Mouse (Mus musculus) natural killer cell, adult 2 months (primary cell): Measurements from ENCODE around the gene Gm45716.
"Not testable (repeated sequence)": the region's sequence is repeated elsewhere in the genome, so short reads cannot be mapped to it uniquely, and the experiment has no call there.

Experiments used
- DNase-seq, 2 experiments: peaks; one replicate each; pipeline ENCODE4 v3.0.0; 2022; ENCODE audit warnings: low spot score in 2 of 2

Gene Gm45716

GRCm38 (mm10) chr11:90250189-90250588 is 62.7 kb downstream of the Gm45716 start:
- no peak for DNase-seq

GRCm38 (mm10) chr11:90250730-90251129 is 63.2 kb downstream of the Gm45716 start:
- DNase-seq, result no peak

GRCm38 (mm10) chr11:90251923-90252322 is 64.4 kb downstream of the Gm45716 start:
- DNase-seq, result no peak

DNA sequence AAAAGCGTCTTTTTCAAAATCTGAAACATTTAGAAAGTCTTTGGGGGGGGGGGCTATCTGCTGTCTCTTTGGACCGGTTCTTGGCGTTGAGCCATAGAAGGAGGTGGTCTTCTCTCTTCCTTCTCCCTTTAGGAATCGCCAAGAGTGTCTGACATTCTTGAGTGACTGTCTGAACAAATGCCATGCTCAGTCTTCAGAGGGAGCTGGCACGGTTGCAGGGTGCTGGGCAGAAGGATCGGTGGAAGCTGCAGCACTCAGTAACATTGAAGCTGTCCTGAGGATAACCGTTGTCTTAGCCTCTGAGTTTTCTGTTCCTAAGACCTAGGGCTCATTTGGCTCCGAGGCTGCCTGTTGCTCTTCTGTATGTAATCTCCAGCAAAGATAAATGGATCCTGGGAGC is 64.9 kb downstream of the Gm45716 start:
- DNase-seq, result no peak

DNA sequence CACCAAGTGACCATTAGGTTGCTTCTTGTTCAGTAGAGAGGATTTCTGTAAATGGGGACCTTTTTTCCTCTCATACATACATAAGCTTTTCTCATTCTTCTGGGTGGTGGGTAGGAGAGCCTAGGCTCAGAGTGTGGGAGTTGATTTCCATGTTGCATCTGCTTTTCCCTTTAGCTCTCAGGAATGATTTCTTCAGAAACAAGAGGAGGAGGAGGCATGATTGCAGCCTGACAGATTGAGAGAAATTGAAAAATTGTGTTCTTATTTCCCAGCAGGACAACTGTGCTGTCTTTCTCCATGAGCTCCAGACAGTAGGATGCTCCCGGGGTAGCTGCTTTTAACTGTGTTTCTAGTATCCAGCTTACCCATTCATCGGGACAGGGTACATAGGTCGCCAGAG is 67.1 kb downstream of the Gm45716 start:
- DNase-seq, result no peak

GRCm38 (mm10) chr11:90255687-90256086 is 68.2 kb downstream of the Gm45716 start:
- no peak for DNase-seq

DNA sequence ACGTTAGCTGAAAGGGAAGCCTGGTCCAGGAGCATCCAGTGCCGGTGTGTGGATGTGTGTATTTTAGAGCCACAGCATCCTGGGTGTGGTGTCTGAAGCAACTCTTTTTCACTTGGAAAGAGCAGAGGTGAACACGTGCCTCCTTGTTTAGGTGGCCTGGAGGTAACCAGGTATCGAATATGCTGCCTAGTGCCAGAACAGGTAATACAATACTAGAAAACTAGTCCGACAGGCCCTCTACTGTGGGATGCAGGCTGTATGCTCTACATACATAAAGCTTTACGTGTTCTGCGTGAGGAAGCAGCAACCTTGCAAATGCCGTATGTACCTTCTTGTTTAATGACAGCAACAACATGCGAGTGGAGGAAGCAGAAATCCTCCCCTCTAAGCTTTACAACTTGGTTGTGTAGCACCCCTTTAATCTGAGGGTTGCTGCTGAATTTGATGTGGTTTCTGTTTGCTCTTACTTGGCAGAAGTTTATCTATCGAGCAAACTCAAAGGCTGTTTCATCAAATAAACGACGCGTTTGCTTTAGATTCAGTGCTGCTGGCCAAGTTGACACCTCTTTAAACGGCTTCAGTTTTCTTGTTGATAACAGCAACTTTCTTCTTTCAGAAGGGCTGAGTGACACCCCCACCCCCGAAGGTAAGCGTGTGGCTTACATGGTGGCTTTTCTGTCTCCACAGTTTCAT is 69.5 kb downstream of the Gm45716 start:
- DNase-seq, result peak; percentile 34 to 57

DNA sequence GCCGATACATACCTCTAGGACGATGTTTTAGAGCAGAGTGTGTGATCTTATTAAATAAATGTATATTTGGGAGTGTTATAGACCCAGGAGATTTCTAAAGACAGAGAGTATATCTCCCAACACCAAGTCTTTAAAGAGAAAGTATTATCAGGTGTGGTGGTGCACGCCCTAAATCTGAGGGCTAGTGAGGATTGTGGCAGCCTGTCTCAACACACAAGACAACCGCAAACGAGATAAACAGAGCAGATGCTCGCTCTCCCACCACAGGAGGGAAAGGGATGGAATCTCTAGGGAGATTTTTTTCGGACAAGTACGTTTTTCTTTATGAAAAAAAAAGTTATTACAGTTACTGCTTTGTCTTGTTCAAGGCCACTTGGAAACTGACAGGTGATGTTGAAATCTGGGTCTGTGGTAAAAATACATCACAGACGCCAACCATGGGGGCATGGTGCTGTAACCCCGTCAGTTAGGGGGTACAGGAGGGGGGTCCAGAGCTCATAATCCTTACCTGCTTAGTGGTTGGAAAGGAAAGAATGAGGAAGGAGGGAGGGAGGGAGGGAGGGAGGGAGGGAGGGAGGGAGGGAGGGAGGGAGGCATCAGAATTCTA is 70.9 kb downstream of the Gm45716 start:
- DNase-seq, result no peak

GRCm38 (mm10) chr11:90259071-90259470 is 71.6 kb downstream of the Gm45716 start:
- no peak for DNase-seq

GRCm38 (mm10) chr11:90259826-90260225 is 72.3 kb downstream of the Gm45716 start:
- no peak for DNase-seq

- DNase-seq, result peak; percentile 82 to 85
Observed at GRCm38 (mm10) chr11:90264180-90264579, 76.7 kb downstream of the Gm45716 start.

GRCm38 (mm10) chr11:90265581-90265980 is 78.1 kb downstream of the Gm45716 start:
- no peak for DNase-seq

DNA sequence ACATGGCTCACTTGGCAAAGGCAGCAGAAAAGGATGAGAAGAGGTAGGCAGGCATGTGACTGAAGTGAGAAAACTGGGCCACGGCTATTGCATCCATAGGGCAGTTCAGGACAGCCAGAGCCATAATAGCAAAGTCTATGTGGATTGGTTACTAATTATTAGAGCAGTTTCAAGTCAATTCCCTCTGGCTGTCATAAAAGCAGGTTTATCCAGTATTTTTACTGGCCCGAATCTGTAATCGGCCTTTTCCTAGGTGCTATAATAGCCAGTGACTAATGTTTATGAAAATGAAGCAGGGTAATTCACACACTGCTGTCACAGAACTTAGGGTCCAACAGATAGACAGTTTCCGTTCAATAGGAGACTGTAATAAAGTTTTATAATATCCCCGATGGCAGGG is 81.5 kb downstream of the Gm45716 start:
- DNase-seq, result no peak

DNA sequence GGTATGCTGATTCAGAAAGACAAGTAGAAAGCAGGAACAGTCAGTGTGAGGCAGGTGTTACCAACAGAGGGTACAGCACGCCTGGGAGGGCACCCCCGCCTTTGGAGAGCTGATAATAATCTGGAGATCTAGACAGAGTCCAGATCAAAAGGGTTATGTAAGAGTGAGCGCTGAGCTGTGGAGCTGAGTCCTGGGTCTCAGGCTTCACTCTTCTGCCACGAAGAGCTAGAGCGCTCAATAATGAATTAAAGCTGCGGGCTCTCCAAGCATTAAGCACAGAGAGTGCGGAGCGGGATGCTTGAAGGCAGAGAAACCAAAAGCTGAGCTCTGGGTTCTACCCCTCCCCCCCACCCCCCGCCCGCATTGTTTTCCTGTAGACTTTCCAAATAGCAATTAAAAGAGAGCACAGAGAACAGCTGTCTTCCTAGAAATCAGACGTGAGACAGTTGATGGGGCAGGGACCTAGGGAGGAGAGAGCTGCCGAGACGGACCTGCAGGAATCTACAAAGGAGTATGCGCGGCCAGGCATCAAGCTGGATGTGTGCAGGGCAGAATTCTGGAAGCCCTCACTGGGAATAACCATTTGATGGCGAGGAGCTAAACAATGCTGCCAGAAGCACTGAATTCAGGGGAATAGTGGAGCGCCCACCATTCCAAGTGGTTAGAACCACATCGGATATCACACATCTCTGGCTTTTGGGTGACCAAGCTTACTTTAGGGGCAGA is 82.1 kb downstream of the Gm45716 start:
- no peak for DNase-seq

DNA sequence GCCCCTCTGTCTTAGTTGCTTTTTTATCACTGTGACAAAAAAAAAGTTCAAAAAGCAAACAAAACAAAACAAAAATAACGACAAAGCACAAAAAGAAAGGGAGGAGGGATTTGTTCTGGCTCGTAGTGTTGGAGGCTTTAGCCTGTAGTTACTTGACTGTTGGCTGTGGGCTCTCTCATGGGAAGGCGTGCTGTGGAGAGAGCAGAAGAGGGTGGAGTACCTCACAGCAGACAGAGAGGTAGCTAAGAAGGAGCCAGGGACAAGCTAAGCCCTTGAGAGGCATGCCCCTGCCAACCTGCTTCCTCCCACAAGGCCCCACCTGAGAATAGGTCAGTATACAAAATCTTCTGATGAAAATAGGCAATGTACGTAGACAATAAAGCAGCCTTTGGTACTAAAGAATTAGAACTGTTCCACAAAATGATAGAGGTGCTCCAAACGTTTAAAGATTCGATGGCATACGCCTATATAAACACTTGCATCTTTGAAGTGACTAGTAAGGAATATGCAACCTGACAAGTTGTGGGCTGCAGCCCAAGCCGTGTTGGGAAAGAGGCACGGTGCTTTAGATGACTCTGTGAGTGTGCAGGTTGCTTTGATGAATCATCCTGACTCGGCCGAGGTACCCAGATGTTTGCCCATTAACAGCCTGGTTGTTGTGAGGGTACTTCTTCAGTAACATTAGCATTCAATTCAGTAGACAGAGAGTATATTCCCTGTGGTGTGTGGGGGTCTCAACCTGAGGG is 82.8 kb downstream of the Gm45716 start:
- DNase-seq, result no peak

GRCm38 (mm10) chr11:90274187-90274586 is 86.7 kb downstream of the Gm45716 start:
- no peak for DNase-seq

GRCm38 (mm10) chr11:90275663-90276062 is 88.2 kb downstream of the Gm45716 start:
- no peak for DNase-seq

- DNase-seq, result no peak
Observed at GRCm38 (mm10) chr11:90276150-90276549, 88.7 kb downstream of the Gm45716 start.

DNA sequence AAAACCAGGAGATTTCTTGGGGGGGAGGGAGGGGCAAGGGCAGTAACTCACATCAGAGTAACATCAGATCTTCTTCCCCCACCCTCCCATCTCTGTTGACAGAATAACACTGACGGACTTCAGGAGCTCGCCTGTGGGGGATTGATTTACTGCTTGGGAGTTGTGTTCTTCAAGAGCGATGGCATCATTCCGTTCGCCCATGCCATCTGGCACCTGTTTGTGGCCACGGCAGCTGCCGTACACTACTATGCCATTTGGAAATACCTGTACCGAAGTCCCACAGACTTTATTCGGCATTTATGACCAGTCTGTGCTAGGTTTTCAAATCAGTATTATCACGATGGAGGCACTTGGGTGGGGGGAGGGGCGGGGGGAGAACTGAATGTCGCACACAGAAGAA is 89.1 kb downstream of the Gm45716 start:
- DNase-seq, result no peak

GRCm38 (mm10) chr11:90280069-90280468 is 92.6 kb downstream of the Gm45716 start:
- no peak for DNase-seq

- not testable (repeated sequence) for DNase-seq
Observed at GRCm38 (mm10) chr11:90281943-90282342, 94.5 kb downstream of the Gm45716 start.

- no peak for DNase-seq
Observed at GRCm38 (mm10) chr11:90283159-90283558, 95.7 kb downstream of the Gm45716 start.
